Mouse (Mus musculus) lung, postnatal 0 days (tissue): ENCODE data around the gene Tmx2. TPM values are rescaled to one million over a fixed set of nuclear protein-coding genes. Genes with fewer than 3 reads are reported as not detected.

Source experiments
- ATAC-seq: fragments of 200-750 bp; cut with Nextera tagmentation; 2 replicates; pipeline ENCODE4 v1.8.0; 2017; ENCODE audit warnings: moderate library complexity
- DNase-seq: peaks from one replicate; pipeline ENCODE4 v3.0.0-alpha.2; 2016; ENCODE audit warnings: low spot score
- H3K27ac ChIP-seq: fragments of 300-500 bp; sonication (generic); 2 replicates; pipeline ENCODE4 v1.5.1; 2014; ENCODE audit warnings: antibody characterized with exemption, mild to moderate bottlenecking, low read length, mixed read lengths
- H3K27me3 ChIP-seq: fragments of 300-500 bp; sonication (generic); replicated peaks from 2 replicates; pipeline ENCODE4 v1.6.1; 2014; ENCODE audit warnings: low read length, mixed read lengths; ENCODE audit not compliant: insufficient read depth
- H3K36me3 ChIP-seq: fragments of 300-500 bp; sonication (generic); 2 replicates; pipeline ENCODE4 v1.6.1; 2014; ENCODE audit warnings: low read length, mixed read lengths; ENCODE audit not compliant: insufficient read depth
- H3K4me1 ChIP-seq: fragments of 300-500 bp; sonication (generic); 2 replicates; pipeline ENCODE4 v1.6.1; 2014; ENCODE audit warnings: antibody characterized with exemption, low read depth, low read length, mixed read lengths; ENCODE audit not compliant: insufficient read depth
- H3K4me2 ChIP-seq: fragments of 300-500 bp; sonication (generic); replicated peaks from 2 replicates; pipeline ENCODE4 v1.6.1; 2014; ENCODE audit warnings: low read depth, mild to moderate bottlenecking, low read length, moderate library complexity, mixed read lengths
- H3K4me3 ChIP-seq: fragments of 300-500 bp; sonication (generic); 2 replicates; pipeline ENCODE4 v1.5.1; 2014; ENCODE audit warnings: low read depth, low read length
- H3K9ac ChIP-seq: fragments of 300-500 bp; sonication (generic); replicated peaks from 2 replicates; pipeline ENCODE4 v1.6.1; 2014; ENCODE audit warnings: low read depth, mild to moderate bottlenecking
- H3K9me3 ChIP-seq: fragments of 300-500 bp; sonication (generic); 2 replicates; pipeline ENCODE4 v1.6.1; 2016; ENCODE audit warnings: low read length, mixed read lengths
- CTCF ChIP-seq: IDR thresholded peaks from 2 replicates; pipeline ENCODE4 v1.5.1; 2016; ENCODE audit warnings: antibody characterized with exemption, mild to moderate bottlenecking
- EP300 ChIP-seq: IDR thresholded peaks from 2 replicates; pipeline ENCODE4 v1.6.1; 2016; ENCODE audit warnings: antibody characterized with exemption, mild to moderate bottlenecking, control low read depth
- WGBS: fragments of 180-500 bp; shearing (Covaris S2); extraction: QIAGEN DNeasy Blood & Tissue Kit; methylation state at CpG from one replicate; pipeline ENCODE4 v1.1.7; 2014; 5-methylcytosine and 5-hydroxymethylcytosine counted together
- polyA plus RNA-seq: library from polyadenylated mRNA; unstranded; fragments of >200 nt; fragmentation: Nextera tagmentation; extraction: Ambion mirVana; gene quantifications from 2 replicates; pipeline ENCODE4 v1.2.1, GENCODE M21; 2015

The Tmx2 gene
- polyA plus RNA-seq, 1 experiment from 2014 or later, result 52.8 TPM

GRCm38 (mm10) chr2:84638428-84639220, 40.3 kb downstream of the Tmx2 start:
- Histone ChIP-seq H3K4me1 (peaks cover 59% of the 10 kb centered on the region), H3K9me3 (no peaks in the 10 kb centered on the region), H3K9ac (no peak overlapping the region), H3K27ac (peak overlapping the region; percentile 93), H3K4me3 (no peak overlapping the region), H3K27me3 (no peaks in the 10 kb centered on the region), H3K36me3 (no peaks in the 10 kb centered on the region), H3K4me2 (peak overlapping the region; percentile 47; the same call in 1 of the 2 replicates)
- ATAC-seq (no peak), DNase-seq (peak; percentile 78)
- WGBS, result 11% methylated on average over 5 of the region's 5 CpGs
- TF ChIP-seq CTCF (no peak), EP300 (peak; percentile 94)

GRCm38 (mm10) chr2:84637452-84638165, 41.3 kb downstream of the Tmx2 start:
- Histone ChIP-seq H3K9me3 (no peaks in the 10 kb centered on the region), H3K27ac (peak overlapping the region; percentile 93), H3K27me3 (no peaks in the 10 kb centered on the region), H3K4me3 (no peak overlapping the region), H3K4me1 (peaks cover 66% of the 10 kb centered on the region), H3K36me3 (no peaks in the 10 kb centered on the region), H3K9ac (no peak overlapping the region), H3K4me2 (peak overlapping the region; percentile 47)
- 7% methylated on average over 7 of the region's 7 CpGs for WGBS
- no peak for TF ChIP-seq CTCF
- TF ChIP-seq EP300, result no peak
- DNase-seq (peak; percentile 56), ATAC-seq (no peak)

DNA sequence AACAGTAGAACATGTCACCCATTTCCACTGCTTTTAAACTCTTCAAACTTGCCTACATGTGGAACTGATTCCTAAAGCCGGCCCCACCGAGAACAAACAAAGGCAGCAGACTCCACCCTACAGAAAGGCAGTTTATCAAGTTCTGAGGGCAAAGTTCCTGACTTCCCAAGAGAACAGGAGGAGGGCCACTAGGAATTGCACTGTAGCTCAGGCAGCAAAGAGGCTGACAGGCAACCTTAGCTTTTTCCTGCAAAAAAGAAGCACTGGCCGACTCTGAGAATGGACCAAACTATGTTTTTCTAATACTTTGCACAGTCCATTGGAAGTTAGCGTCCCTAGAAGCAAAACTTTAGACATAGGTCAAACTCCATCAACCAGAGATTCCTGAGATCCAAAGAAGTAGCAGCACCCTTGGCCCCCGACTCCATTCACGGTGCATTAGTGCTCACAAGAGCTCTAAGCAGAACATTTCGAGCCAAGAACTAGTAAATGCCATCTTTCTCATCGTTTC, 42.7 kb downstream of the Tmx2 start:
- ATAC-seq (peak; percentile 37), DNase-seq (peak; percentile 72)
- no peak for TF ChIP-seq EP300
- Histone ChIP-seq H3K4me1 (peaks cover 75% of the 10 kb centered on the region), H3K9ac (no peak overlapping the region), H3K27me3 (no peaks in the 10 kb centered on the region), H3K27ac (peak overlapping the region; percentile 93), H3K36me3 (no peaks in the 10 kb centered on the region), H3K9me3 (no peaks in the 10 kb centered on the region), H3K4me3 (no peak overlapping the region), H3K4me2 (peak overlapping the region; percentile 46)
- WGBS, result 7% methylated on average over 8 of the region's 8 CpGs

- Histone ChIP-seq H3K27me3 (no peaks in the 10 kb centered on the region), H3K4me3 (no peak overlapping the region), H3K9ac (no peak overlapping the region), H3K36me3 (no peaks in the 10 kb centered on the region), H3K4me1 (peaks cover 69% of the 10 kb centered on the region), H3K9me3 (no peaks in the 10 kb centered on the region), H3K4me2 (peak overlapping the region; percentile 46), H3K27ac (peak overlapping the region; percentile 93)
- TF ChIP-seq EP300 (peak; percentile 90), CTCF (no peak)
- ATAC-seq, result peak; percentile 93
- peak; percentile 99 for DNase-seq
- WGBS, result 3% methylated on average over 2 of the region's 2 CpGs
Observed at GRCm38 (mm10) chr2:84635611-84636010, 43.3 kb downstream of the Tmx2 start.

GRCm38 (mm10) chr2:84634934-84635482, 43.9 kb downstream of the Tmx2 start:
- H3K9ac ChIP-seq, result no peak overlapping the region
- 13% methylated on average over 4 of the region's 4 CpGs for WGBS
- DNase-seq, result peak; percentile 49

GRCm38 (mm10) chr2:84634006-84634405, 44.9 kb downstream of the Tmx2 start:
- no peaks in the 10 kb centered on the region for H3K9me3 ChIP-seq
- no peak overlapping the region for H3K9ac ChIP-seq
- DNase-seq (peak; percentile 60), ATAC-seq (no peak)
- H3K4me1 ChIP-seq, result peaks cover 63% of the 10 kb centered on the region
- H3K4me3 ChIP-seq, result peak overlapping the region; percentile 19
- H3K27ac ChIP-seq, result peak overlapping the region; percentile 93
- no peaks in the 10 kb centered on the region for H3K27me3 ChIP-seq
- no peaks in the 10 kb centered on the region for H3K36me3 ChIP-seq
- WGBS, result 25% methylated on average over 4 of the region's 4 CpGs
- TF ChIP-seq CTCF (no peak), EP300 (no peak)
- H3K4me2 ChIP-seq, result peak overlapping the region; percentile 46

More at GRCm38 (mm10) chr2:84634934-84635482, 43.9 kb downstream of the Tmx2 start:
- TF ChIP-seq EP300 (no peak), CTCF (peak; percentile 36)
- peak overlapping the region; percentile 8; the same call in 1 of the 2 replicates for H3K4me3 ChIP-seq
- peaks cover 67% of the 10 kb centered on the region for H3K4me1 ChIP-seq
- no peaks in the 10 kb centered on the region for H3K36me3 ChIP-seq
- H3K4me2 ChIP-seq, result peak overlapping the region; percentile 46
- H3K9me3 ChIP-seq, result no peaks in the 10 kb centered on the region
- H3K27me3 ChIP-seq, result no peaks in the 10 kb centered on the region
- peak; percentile 6; the same call in 1 of the 2 replicates for ATAC-seq
- peak overlapping the region; percentile 93 for H3K27ac ChIP-seq
